ENCODE assay signal across 21 mouse cellular contexts in genomic region chr3:132903386-132903785, GRCm38 (mm10). TPM values are rescaled to one million over a fixed set of nuclear protein-coding genes. Genes with fewer than 3 reads are reported as not detected.
DNase-seq lines count a peak whose midpoint lies in the region; ATAC-seq and TF ChIP-seq lines count a peak whose summit lies in the region.
"Had no signal": no experiment of that assay in that cellular context is flagged by ENCODE, and none has a peak within 500 bp of the region (broad histone marks: within the 10 kb centered on the region; RNA-seq: fewer than 3 reads in every experiment).

No protein-coding gene starts in this region.

- no peaks in the 10 kb centered on the region for H3K36me3 ChIP-seq in testis, adult 2 months (ENCODE audit: control insufficient read depth, insufficient read depth, low read length)
- no peaks in the 10 kb centered on the region for H3K36me3 ChIP-seq in ES-E14 (ENCODE audit: control insufficient read depth, insufficient read depth, low read length, poor library complexity, severe bottlenecking)
- H3K36me3 ChIP-seq in liver, embryonic 11.5 days (ENCODE audit: control insufficient read depth, insufficient read depth, low read length), result no peaks in the 10 kb centered on the region
- no peaks in the 10 kb centered on the region; the same call in 1 of the 2 replicates for H3K36me3 ChIP-seq in kidney, embryonic 14.5 days (ENCODE audit: control insufficient read depth, insufficient read depth, low read length)
- H3K36me3 ChIP-seq: embryonic facial prominence, embryonic 12.5 days had no signal

- peaks cover 5% of the 10 kb centered on the region for H3K4me1 ChIP-seq in testis, adult 2 months (ENCODE audit: control insufficient read depth, insufficient read depth, low read length)
- no peaks in the 10 kb centered on the region for H3K4me1 ChIP-seq in ES-E14 (ENCODE audit: control insufficient read depth in 2 of 2, insufficient read depth in 2 of 2, low read length in 2 of 2, poor library complexity in 1 of 2)
- no peaks in the 10 kb centered on the region for H3K4me1 ChIP-seq in liver, embryonic 11.5 days (replicated peaks; ENCODE audit: control insufficient read depth, insufficient read depth, low read length)
- H3K4me1 ChIP-seq in kidney, embryonic 14.5 days (ENCODE audit: control insufficient read depth, insufficient read depth, low read length), result 0 out of 2 replicates have a peak, but pooled peaks cover 3% of the 10 kb centered on the region
- H3K4me1 ChIP-seq: embryonic facial prominence, embryonic 12.5 days had no signal

- H3K9me3 ChIP-seq in ES-E14 (ENCODE audit: control insufficient read depth, insufficient read depth, low read depth, low read length), result no peaks in the 10 kb centered on the region
- no peaks in the 10 kb centered on the region for H3K9me3 ChIP-seq in liver, embryonic 11.5 days (ENCODE audit: control insufficient read depth, low read length)
- H3K9me3 ChIP-seq in kidney, embryonic 14.5 days (ENCODE audit: control insufficient read depth, low read length), result no peaks in the 10 kb centered on the region
- H3K9me3 ChIP-seq: embryonic facial prominence, embryonic 10.5 days; embryonic facial prominence, embryonic 12.5 days had no signal

- H3K4me3 ChIP-seq in testis, adult 2 months (ENCODE audit: control insufficient read depth, low read depth, low read length), result peak overlapping the region; percentile 34
- H3K4me3 ChIP-seq in ES-E14 (ENCODE audit: insufficient read depth in 1 of 2, low read depth in 1 of 2, low read length in 2 of 2, poor library complexity in 1 of 2, severe bottlenecking in 1 of 2), result peak overlapping the region in 1 of 2 experiments; percentile 46; a peak in 1 of 4 replicates
- H3K4me3 ChIP-seq in liver, embryonic 11.5 days (ENCODE audit: low read depth, low read length), result no peak overlapping the region
- no peak overlapping the region for H3K4me3 ChIP-seq in kidney, embryonic 14.5 days (ENCODE audit: low read length)
- H3K4me3 ChIP-seq: embryonic facial prominence, embryonic 10.5 days; embryonic facial prominence, embryonic 12.5 days had no signal

- no peak overlapping the region for H3K4me2 ChIP-seq in liver, embryonic 11.5 days
- no peak overlapping the region for H3K4me2 ChIP-seq in kidney, embryonic 14.5 days (replicated peaks; ENCODE audit: low read depth, low read length)
- H3K4me2 ChIP-seq: embryonic facial prominence, embryonic 12.5 days had no signal

- H3K27me3 ChIP-seq in testis, adult 2 months (ENCODE audit: control insufficient read depth, insufficient read depth, low read length), result no peaks in the 10 kb centered on the region
- no peaks in the 10 kb centered on the region for H3K27me3 ChIP-seq in liver, embryonic 11.5 days (replicated peaks; ENCODE audit: control insufficient read depth, insufficient read depth, low read length)
- no peaks in the 10 kb centered on the region for H3K27me3 ChIP-seq in kidney, embryonic 14.5 days (ENCODE audit: control insufficient read depth, insufficient read depth, low read length)
- H3K27me3 ChIP-seq: embryonic facial prominence, embryonic 12.5 days had no signal

- 0 out of 2 replicates have a peak, but pooled peaks have one; percentile 18 for ATAC-seq in megakaryocyte-erythroid progenitor cell, adult 5-6 weeks (replicated peaks; ENCODE audit: low FRiP score, low TSS enrichment, poor library complexity, severe bottlenecking)
- ATAC-seq in liver, embryonic 11.5 days (replicated peaks; ENCODE audit: low FRiP score), result no peak
- ATAC-seq in kidney, embryonic 14.5 days (ENCODE audit: low FRiP score, low TSS enrichment), result no peak
- ATAC-seq: activated CD4-positive, CD25-positive, alpha-beta regulatory T cell, adult 4 months; forebrain, embryonic 14.5 days; forebrain, embryonic 16.5 days had no signal

- no peak for DNase-seq in testis, postnatal 10 days (ENCODE audit: low spot score)
- no peak for DNase-seq in ES-E14 (ENCODE audit: low read depth, low spot score)
- DNase-seq in liver, embryonic 11.5 days (ENCODE audit: low spot score), result no peak
- DNase-seq in yolk sac, embryonic 10.5 days (ENCODE audit: low spot score), result no peak
- DNase-seq: adrenal gland, adult 8-10 months; adrenal gland, postnatal 14 days; adrenal gland, postnatal 36 days; cerebellum, adult 11-12 months; cerebellum, adult 2 months; cerebellum, adult 9-10 months; cerebellum, postnatal 10 days; cerebellum, postnatal 25 days had no signal

- no peak for TF ChIP-seq POLR2A in testis, adult 2 months (IDR thresholded peaks at IDR 0.05; ENCODE audit: control insufficient read depth, low read depth, low read length)

- H3K27ac ChIP-seq in testis, adult 2 months (ENCODE audit: control insufficient read depth, insufficient read depth, low read depth, low read length), result no peak overlapping the region
- H3K27ac ChIP-seq in ES-E14 (ENCODE audit: insufficient read depth, low read depth, low read length, poor library complexity, severe bottlenecking), result no peak overlapping the region
- no peak overlapping the region for H3K27ac ChIP-seq in liver, embryonic 11.5 days (ENCODE audit: low read depth, low read length)
- no peak overlapping the region for H3K27ac ChIP-seq in kidney, embryonic 14.5 days (ENCODE audit: low read depth, low read length)
- H3K27ac ChIP-seq: embryonic facial prominence, embryonic 10.5 days; embryonic facial prominence, embryonic 12.5 days had no signal

- WGBS in liver, embryonic 11.5 days, result 90% methylated on average over 11 of the region's 11 CpGs
- 95% methylated on average over 11 of the region's 11 CpGs for WGBS in kidney, embryonic 14.5 days

- H3K9ac ChIP-seq in ES-E14 (ENCODE audit: insufficient read depth, low read depth, low read length, poor library complexity, severe bottlenecking), result no peak overlapping the region
- H3K9ac ChIP-seq in liver, embryonic 11.5 days (ENCODE audit: low read depth, low read length), result no peak overlapping the region
- no peak overlapping the region for H3K9ac ChIP-seq in kidney, embryonic 14.5 days (ENCODE audit: low read depth, low read length)
- H3K9ac ChIP-seq: embryonic facial prominence, embryonic 12.5 days had no signal

- in situ Hi-C loops in ES-E14 (cut with MboI; ENCODE audit: low sequenced_read_pairs in 2 of 2, unreplicated experiment in 2 of 2), result no loop called here

- TF ChIP-seq CTCF in testis, adult 2 months (IDR thresholded peaks at IDR 0.05; ENCODE audit: control insufficient read depth, insufficient read depth, insufficient replicate concordance, low read depth, low read length), result no peak

TF ChIP-seq in ES-E14, 5 proteins besides CTCF, POLR2A, EP300 and RAD21:
- 0 out of 2 replicates have a peak, but pooled peaks have one; percentile 59 for TF ChIP-seq CHD2 (IDR thresholded peaks at IDR 0.05; ENCODE audit: low read depth, low read length)
- no peak for TF ChIP-seq ZNF384 (IDR thresholded peaks at IDR 0.05; ENCODE audit: low read depth, low read length)
- no peak for TF ChIP-seq HCFC1 (IDR thresholded peaks at IDR 0.05; ENCODE audit: borderline replicate concordance, insufficient read depth, low read length)
- no peak for TF ChIP-seq ZC3H11A (IDR thresholded peaks at IDR 0.05; ENCODE audit: borderline replicate concordance, low read depth, low read length)
- TF ChIP-seq MAFK (IDR thresholded peaks at IDR 0.05; ENCODE audit: insufficient read depth, low read depth, low read length), result no peak

RNA-seq across cellular contexts. Expression of gene Npnt, which starts 46.7 kb away (rescaled TPM):
- polyA plus RNA-seq in testis, adult 2 months (2012; rRNA removed), result 1.1 and 1.7 TPM in 2 replicates
- 5.8 and 8.6 TPM in 2 replicates for total RNA-seq in ES-E14 (2012; rRNA removed)
- total RNA-seq in megakaryocyte-erythroid progenitor cell, adult 5-6 weeks (2014; fragmentation: Nextera tagmentation), result not detected in 2 replicates
- total RNA-seq in megakaryocyte-erythroid progenitor cell, adult 5-6 weeks (2017), result not detected in 2 replicates
- polyA plus RNA-seq in liver, embryonic 11.5 days (2014; fragmentation: Nextera tagmentation; extraction: Ambion mirVana), result 6.1 and 7.4 TPM in 2 replicates
- 39.1 and 102 TPM in 2 replicates for polyA plus RNA-seq in kidney, embryonic 14.5 days (2014; fragmentation: Nextera tagmentation; extraction: Ambion mirVana)
- total RNA-seq: MEL had no signal
